14 mouse cellular contexts compared by ENCODE assay signal in the genomic region with DNA sequence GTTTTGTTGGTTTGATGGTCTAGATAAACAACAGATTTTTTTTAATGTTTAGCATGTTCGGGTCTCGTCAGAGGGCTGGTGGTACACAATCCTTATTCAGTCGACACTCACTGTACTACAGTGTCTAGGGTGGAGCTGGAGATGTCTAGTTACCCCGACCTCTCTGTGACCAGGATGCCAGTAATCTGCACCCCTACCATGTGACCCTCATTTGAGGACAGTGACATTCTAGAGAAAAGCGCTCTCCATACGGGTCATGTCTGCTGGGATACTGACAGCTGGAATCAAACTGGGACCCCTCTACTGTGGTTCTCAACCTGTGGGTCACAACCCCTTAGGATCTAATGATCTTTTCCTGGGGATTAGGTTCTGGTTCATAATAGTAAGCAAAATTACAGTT. TPM values are rescaled to one million over a fixed set of nuclear protein-coding genes. Genes with fewer than 3 reads are reported as not detected.
A peak's percentile ranks its signal among the peaks of the same experiment; 100 is the strongest.
DNase-seq lines count a peak whose midpoint lies in the region; ATAC-seq and TF ChIP-seq lines count a peak whose summit lies in the region.
"Had no signal": no experiment of that assay in that cellular context is flagged by ENCODE, and none has a peak within 500 bp of the region (broad histone marks: within the 10 kb centered on the region; RNA-seq: fewer than 3 reads in every experiment).

No protein-coding gene starts in this region.

- no peak for DNase-seq in gastrocnemius, adult 2 months
- no peak for DNase-seq in gastrocnemius, adult 8-10 months (ENCODE audit: low spot score in 2 of 2)
- DNase-seq in layer of hippocampus, adult 2 months (ENCODE audit: low spot score in 2 of 2), result no peak
- no peak for DNase-seq in layer of hippocampus, postnatal 36 days
- no peak for DNase-seq in midbrain, embryonic 14.5 days
- no peak for DNase-seq in T-cell, adult 2 months (ENCODE audit: low spot score)
- DNase-seq: adrenal gland, postnatal 10 days; cerebellum, adult 2 months; gastrocnemius, postnatal 14 days; spleen, adult 18-20 months had no signal

- intact Hi-C loops in gastrocnemius, adult 2 months (cut with DNase I), result no loop called here

- no peaks in the 10 kb centered on the region for H3K9me3 ChIP-seq in liver, embryonic 16.5 days (replicated peaks; ENCODE audit: control insufficient read depth, low read length)
- no peaks in the 10 kb centered on the region for H3K9me3 ChIP-seq in midbrain, embryonic 14.5 days (ENCODE audit: control insufficient read depth, low read length)
- H3K9me3 ChIP-seq: midbrain, embryonic 13.5 days had no signal

- no peaks in the 10 kb centered on the region for H3K36me3 ChIP-seq in liver, embryonic 16.5 days (ENCODE audit: control insufficient read depth, insufficient read depth)
- H3K36me3 ChIP-seq in midbrain, embryonic 14.5 days (ENCODE audit: control insufficient read depth, insufficient read depth, low read length), result no peaks in the 10 kb centered on the region
- H3K36me3 ChIP-seq: limb, embryonic 12.5 days; midbrain, embryonic 13.5 days had no signal

- no peak for TF ChIP-seq CTCF in gastrocnemius, adult 2 months (IDR thresholded peaks at IDR 0.05)
- no peak for TF ChIP-seq CTCF in layer of hippocampus, adult 2 months (conservative IDR thresholded peaks at IDR 0.05)
- no peak for TF ChIP-seq CTCF in bone marrow, adult 2 months (IDR thresholded peaks at IDR 0.05; ENCODE audit: control insufficient read depth, insufficient read depth, low read length)

- peak overlapping the region; percentile 97 for H3K4me3 ChIP-seq in gastrocnemius, adult 2 months
- H3K4me3 ChIP-seq in layer of hippocampus, adult 2 months, result no peak overlapping the region
- peak overlapping the region; percentile 13 for H3K4me3 ChIP-seq in bone marrow, adult 2 months (replicated peaks; ENCODE audit: control insufficient read depth, low read depth, low read length)
- H3K4me3 ChIP-seq in liver, embryonic 16.5 days (ENCODE audit: low read depth, low read length), result no peak overlapping the region
- H3K4me3 ChIP-seq in midbrain, embryonic 14.5 days (replicated peaks; ENCODE audit: low read depth, low read length), result no peak overlapping the region
- H3K4me3 ChIP-seq: midbrain, embryonic 13.5 days had no signal

- 19% methylated on average over 6 of the region's 6 CpGs for WGBS in bone marrow, adult 2 months
- WGBS in liver, embryonic 16.5 days (ENCODE audit: insufficient replicate concordance), result 52% methylated on average over 6 of the region's 6 CpGs
- 76% methylated on average over 6 of the region's 6 CpGs for WGBS in midbrain, embryonic 14.5 days

- H3K27ac ChIP-seq in gastrocnemius, adult 2 months, result peak overlapping the region; percentile 92
- H3K27ac ChIP-seq in layer of hippocampus, adult 2 months, result 0 out of 2 replicates have a peak overlapping the region, but pooled peaks have one; percentile 14
- no peak overlapping the region for H3K27ac ChIP-seq in bone marrow, adult 2 months (ENCODE audit: control insufficient read depth, insufficient read depth, low read depth, low read length, poor library complexity)
- H3K27ac ChIP-seq in liver, embryonic 16.5 days (ENCODE audit: low read length), result no peak overlapping the region
- H3K27ac ChIP-seq in midbrain, embryonic 14.5 days (replicated peaks; ENCODE audit: low read depth, low read length), result no peak overlapping the region
- H3K27ac ChIP-seq: limb, embryonic 12.5 days; midbrain, embryonic 13.5 days had no signal

- peaks cover 13% of the 10 kb centered on the region for H3K27me3 ChIP-seq in liver, embryonic 16.5 days (ENCODE audit: control insufficient read depth, insufficient read depth, low read depth, low read length)
- H3K27me3 ChIP-seq in midbrain, embryonic 14.5 days (ENCODE audit: control insufficient read depth, insufficient read depth, low read length), result peaks cover 23% of the 10 kb centered on the region

- no peak overlapping the region for H3K9ac ChIP-seq in liver, embryonic 16.5 days (ENCODE audit: low read depth, low read length)
- H3K9ac ChIP-seq in midbrain, embryonic 14.5 days (replicated peaks; ENCODE audit: low read length), result no peak overlapping the region
- H3K9ac ChIP-seq: limb, embryonic 12.5 days; midbrain, embryonic 13.5 days had no signal

- ATAC-seq in liver, embryonic 16.5 days (ENCODE audit: low read depth), result no peak
- ATAC-seq in midbrain, embryonic 14.5 days (ENCODE audit: low FRiP score, low TSS enrichment), result no peak
- ATAC-seq: midbrain, embryonic 13.5 days had no signal

- no peaks in the 10 kb centered on the region for H3K4me1 ChIP-seq in bone marrow, adult 2 months (ENCODE audit: control insufficient read depth, insufficient read depth, low read length)
- H3K4me1 ChIP-seq in liver, embryonic 16.5 days (ENCODE audit: control insufficient read depth, low read depth, low read length), result peaks cover 18% of the 10 kb centered on the region
- H3K4me1 ChIP-seq in midbrain, embryonic 14.5 days (ENCODE audit: control insufficient read depth, insufficient read depth, low read length), result 0 out of 2 replicates have a peak, but pooled peaks cover 6% of the 10 kb centered on the region

- TF ChIP-seq POLR2A in bone marrow, adult 2 months (IDR thresholded peaks at IDR 0.05; ENCODE audit: borderline replicate concordance, control insufficient read depth, low read depth, low read length), result no peak

- peak overlapping the region; percentile 44 for H3K4me2 ChIP-seq in liver, embryonic 16.5 days (ENCODE audit: low read depth, low read length)
- no peak overlapping the region for H3K4me2 ChIP-seq in midbrain, embryonic 14.5 days (ENCODE audit: low read length)

RNA-seq across cellular contexts. Expression of gene Parp14, which starts 1.7 kb away (rescaled TPM):
- total RNA-seq in gastrocnemius, adult 2 months (2021), result 1 to 10 TPM; 2.9 to 4.4 TPM
- 1 to 10 TPM; 1.7 to 2.5 (median 2.3) TPM for total RNA-seq in gastrocnemius, adult 8-10 months (2022)
- total RNA-seq in layer of hippocampus, adult 2 months (2021), result 1 to 10 TPM; 1.2 to 1.4 TPM
- 1 to 10 TPM; 1.3 to 1.9 TPM for total RNA-seq in layer of hippocampus, postnatal 36 days (2021)
- 8.5 and 17.2 TPM in 2 replicates for polyA plus RNA-seq in bone marrow, adult 2 months (2011; ENCODE audit: insufficient read depth, insufficient read length, low replicate concordance, missing spikeins)
- 1.4 and 1.5 TPM in 2 replicates for polyA plus RNA-seq in liver, embryonic 16.5 days (2015; fragmentation: Nextera tagmentation; extraction: Ambion mirVana)
- polyA plus RNA-seq in midbrain, embryonic 14.5 days (2014; fragmentation: Nextera tagmentation; extraction: Ambion mirVana), result 0.09 and 0.62 TPM in 2 replicates

Comparison
In these comparisons a context has a peak if more than half of its experiments do, and no peak if none do; other contexts are left out.
1. H3K27ac ChIP-seq: peak in gastrocnemius, adult 2 months (single experiment) and layer of hippocampus, adult 2 months (single experiment); none in bone marrow, adult 2 months (single experiment), liver, embryonic 16.5 days (single experiment) and midbrain, embryonic 14.5 days (single experiment).
2. H3K4me3 ChIP-seq: peak in gastrocnemius, adult 2 months (single experiment) and bone marrow, adult 2 months (single experiment); none in layer of hippocampus, adult 2 months (single experiment), liver, embryonic 16.5 days (single experiment) and midbrain, embryonic 14.5 days (single experiment).